Mouse (Mus musculus): ENCODE data around the gene S100a6. TPM values are rescaled to one million over a fixed set of nuclear protein-coding genes. Genes with fewer than 3 reads are reported as not detected.

Gene S100a6
- 10 to 100 TPM; 26.3 to 30.1 TPM for total RNA-seq (2021)
- long read RNA-seq, experiment 1, partial matches to known transcripts: 0 of 3 reads
- long read RNA-seq, experiment 1, other reads (novel, unspliced or antisense): 0 of 3 reads
- long read RNA-seq, experiment 2, transcript S100a6-201 (3 exons, 731 nt): major isoform, 17 of 18 reads
- long read RNA-seq, experiment 2, partial matches to known transcripts: 0 of 18 reads
- long read RNA-seq, experiment 2, other reads (novel, unspliced or antisense): 1 of 18 reads

- peak in 1 of 2 experiments; percentile 58 for DNase-seq (ENCODE audit: low spot score in 2 of 2)
These were observed at the start of gene S100a6 for GRCm38 (mm10) chr3:90612728-90613291. S100a6 (plus strand) TSS chr3:90612882.

GRCm38 (mm10) chr3:90574691-90575090 lies 38.0 kb upstream of the S100a6 start:
- peak in 1 of 2 experiments; percentile 12 for DNase-seq (ENCODE audit: low spot score in 2 of 2)

GRCm38 (mm10) chr3:90575320-90575719 lies 37.4 kb upstream of the S100a6 start:
- no peak for DNase-seq (ENCODE audit: low spot score in 2 of 2)

- no peak for DNase-seq (ENCODE audit: low spot score in 2 of 2)
These were observed 36.2 kb upstream of the S100a6 start for GRCm38 (mm10) chr3:90576351-90577001.

GRCm38 (mm10) chr3:90579433-90579832 lies 33.2 kb upstream of the S100a6 start:
- DNase-seq (ENCODE audit: low spot score in 2 of 2): no peak

GRCm38 (mm10) chr3:90581141-90581540 lies 31.5 kb upstream of the S100a6 start:
- no peak for DNase-seq (ENCODE audit: low spot score in 2 of 2)

- DNase-seq (ENCODE audit: low spot score in 2 of 2): no peak
These were observed 30.5 kb upstream of the S100a6 start for GRCm38 (mm10) chr3:90582156-90582555.

- DNase-seq (ENCODE audit: low spot score in 2 of 2): no peak
These were observed 30.1 kb upstream of the S100a6 start for GRCm38 (mm10) chr3:90582556-90582955.

GRCm38 (mm10) chr3:90583893-90584292 lies 28.8 kb upstream of the S100a6 start:
- no peak for DNase-seq (ENCODE audit: low spot score in 2 of 2)

- peak; percentile 67 to 78 for DNase-seq (ENCODE audit: low spot score in 2 of 2)
These were observed 27.1 kb upstream of the S100a6 start for GRCm38 (mm10) chr3:90585595-90585994.

- DNase-seq (ENCODE audit: low spot score in 2 of 2): no peak
These were observed 26.6 kb upstream of the S100a6 start for GRCm38 (mm10) chr3:90586016-90586643.

- no peak for DNase-seq (ENCODE audit: low spot score in 2 of 2)
These were observed 25.8 kb upstream of the S100a6 start for GRCm38 (mm10) chr3:90586906-90587305.

GRCm38 (mm10) chr3:90587361-90588101 lies 25.2 kb upstream of the S100a6 start:
- DNase-seq (ENCODE audit: low spot score in 2 of 2): no peak

GRCm38 (mm10) chr3:90589390-90589789 lies 23.3 kb upstream of the S100a6 start:
- no peak for DNase-seq (ENCODE audit: low spot score in 2 of 2)

GRCm38 (mm10) chr3:90589947-90590346 lies 22.7 kb upstream of the S100a6 start, which contains the start of gene S100a2:
S100a2 (plus strand) TSS chr3:90590247.
- no peak for DNase-seq (ENCODE audit: low spot score in 2 of 2)

GRCm38 (mm10) chr3:90594466-90594865 lies 18.2 kb upstream of the S100a6 start:
- DNase-seq (ENCODE audit: low spot score in 2 of 2): no peak

- no peak for DNase-seq (ENCODE audit: low spot score in 2 of 2)
These were observed 17.1 kb upstream of the S100a6 start for GRCm38 (mm10) chr3:90595556-90595955.

GRCm38 (mm10) chr3:90596810-90597209 lies 15.9 kb upstream of the S100a6 start:
- DNase-seq (ENCODE audit: low spot score in 2 of 2): no peak

GRCm38 (mm10) chr3:90597736-90598135 lies 14.9 kb upstream of the S100a6 start:
- DNase-seq (ENCODE audit: low spot score in 2 of 2): no peak

GRCm38 (mm10) chr3:90598212-90598611 lies 14.5 kb upstream of the S100a6 start:
- DNase-seq (ENCODE audit: low spot score in 2 of 2): no peak

GRCm38 (mm10) chr3:90599401-90599800 lies 13.3 kb upstream of the S100a6 start:
- no peak for DNase-seq (ENCODE audit: low spot score in 2 of 2)

All from layer of hippocampus, postnatal 14 days (tissue).